Mouse (Mus musculus) regulatory T cell (primary cell): ENCODE results near the gene Spef1.

Experiments
- in situ Hi-C: fragments of 300-600 bp; cut with MboI, MseI; formaldehyde crosslinking; loops from one replicate; pipeline ENCODE4 v1.15.1; 2025; ENCODE audit warnings: high pct_unique_total_duplicates

Spef1 gene

GRCm38 (mm10) chr2:131145121-131145520, 42.0 kb downstream of the Spef1 start:
- in situ Hi-C loops, result no loop called here

- in situ Hi-C loops, result loop anchor here (5.0 kb wide), 1 partner anchor 51 kb away; no protein-coding TSS in a partner anchor
These were observed 43.9 kb downstream of the Spef1 start for GRCm38 (mm10) chr2:131143007-131143780.

- in situ Hi-C loops, result loop anchor here (5.0 kb wide), 1 partner anchor 50 kb away; no protein-coding TSS in a partner anchor
These were observed 44.5 kb downstream of the Spef1 start for GRCm38 (mm10) chr2:131142592-131142991.

- in situ Hi-C loops, result loop anchor here (5.0 kb wide), 1 partner anchor 49 kb away; no protein-coding TSS in a partner anchor
These were observed 45.6 kb downstream of the Spef1 start for GRCm38 (mm10) chr2:131141336-131141986.

GRCm38 (mm10) chr2:131140533-131140905, 46.6 kb downstream of the Spef1 start:
- in situ Hi-C loops, result loop anchor here (5.0 kb wide), 1 partner anchor 48 kb away; no protein-coding TSS in a partner anchor

GRCm38 (mm10) chr2:131139886-131140532, 47.1 kb downstream of the Spef1 start:
- in situ Hi-C loops, result loop anchor here (5.0 kb wide), 1 partner anchor 48 kb away; no protein-coding TSS in a partner anchor

GRCm38 (mm10) chr2:131139287-131139686, 47.8 kb downstream of the Spef1 start:
- in situ Hi-C loops, result no loop called here

- in situ Hi-C loops, result no loop called here
These were observed 48.3 kb downstream of the Spef1 start for GRCm38 (mm10) chr2:131138760-131139159.

- in situ Hi-C loops, result no loop called here
These were observed 48.8 kb downstream of the Spef1 start for GRCm38 (mm10) chr2:131138296-131138695.

- in situ Hi-C loops, result no loop called here
These were observed 51.5 kb downstream of the Spef1 start for GRCm38 (mm10) chr2:131135521-131136139.

- in situ Hi-C loops, result no loop called here
These were observed 52.2 kb downstream of the Spef1 start for GRCm38 (mm10) chr2:131134826-131135400.

GRCm38 (mm10) chr2:131134381-131134780, 52.7 kb downstream of the Spef1 start:
- in situ Hi-C loops, result no loop called here

GRCm38 (mm10) chr2:131132930-131133547, 54.0 kb downstream of the Spef1 start, which contains the start of gene Gm11037:
Gene Gm11037, plus strand, starts transcription at chr2:131133497.
- in situ Hi-C loops, result no loop called here

- in situ Hi-C loops, result no loop called here
These were observed 54.8 kb downstream of the Spef1 start for GRCm38 (mm10) chr2:131132111-131132888.

GRCm38 (mm10) chr2:131130849-131131248, 56.2 kb downstream of the Spef1 start:
- in situ Hi-C loops, result no loop called here

GRCm38 (mm10) chr2:131129836-131130235, 57.2 kb downstream of the Spef1 start:
- in situ Hi-C loops, result no loop called here

GRCm38 (mm10) chr2:131128636-131129157, 58.4 kb downstream of the Spef1 start:
- in situ Hi-C loops, result no loop called here

- in situ Hi-C loops, result no loop called here
These were observed 58.9 kb downstream of the Spef1 start for GRCm38 (mm10) chr2:131128211-131128610.

- in situ Hi-C loops, result no loop called here
These were observed 59.8 kb downstream of the Spef1 start, which contains the start of gene Hspa12b for GRCm38 (mm10) chr2:131127161-131127730. Gene Hspa12b, plus strand, starts transcription at chr2:131127280.
